Mouse (Mus musculus) neural tube, embryonic 14.5 days (tissue): ENCODE measurements around the gene Tmem191c. TPM values are rescaled to one million over a fixed set of nuclear protein-coding genes. Genes with fewer than 3 reads are reported as not detected.
"Not testable (repeated sequence)": the region's sequence is repeated elsewhere in the genome, so short reads cannot be mapped to it uniquely, and the experiment has no call there.

ENCODE experiments used
- ATAC-seq: fragments of 200-750 bp; cut with Nextera tagmentation; 2 replicates; pipeline ENCODE4 v1.8.0; 2017; ENCODE audit warnings: low read depth, mild to moderate bottlenecking, moderate TSS enrichment, moderate library complexity
- H3K27ac ChIP-seq: fragments of 300-500 bp; sonication (generic); 2 replicates; pipeline ENCODE4 v1.5.1; 2014; ENCODE audit warnings: low read depth, mild to moderate bottlenecking, control low read depth, low read length, moderate library complexity, mixed read lengths
- H3K27me3 ChIP-seq: fragments of 300-500 bp; sonication (generic); 2 replicates; pipeline ENCODE4 v1.6.1; 2014; ENCODE audit warnings: low read length; ENCODE audit not compliant: control insufficient read depth, insufficient read depth
- H3K36me3 ChIP-seq: fragments of 300-500 bp; sonication (generic); 2 replicates; pipeline ENCODE4 v1.6.1; 2014; ENCODE audit warnings: low read length, mixed read lengths; ENCODE audit not compliant: control insufficient read depth, insufficient read depth
- H3K4me1 ChIP-seq: fragments of 300-500 bp; sonication (generic); 2 replicates; pipeline ENCODE4 v1.6.1; 2014; ENCODE audit warnings: low read length; ENCODE audit not compliant: control insufficient read depth, insufficient read depth
- H3K4me2 ChIP-seq: fragments of 300-500 bp; sonication (generic); 2 replicates; pipeline ENCODE4 v1.6.1; 2014; ENCODE audit warnings: mild to moderate bottlenecking, low read depth, low read length, control low read depth
- H3K4me3 ChIP-seq: fragments of 300-500 bp; sonication (generic); 2 replicates; pipeline ENCODE4 v1.5.1; 2014; ENCODE audit warnings: low read depth, low read length, control low read depth, mixed read lengths
- H3K9ac ChIP-seq: fragments of 300-500 bp; sonication (generic); replicated peaks from 2 replicates; pipeline ENCODE4 v1.6.1; 2014; ENCODE audit warnings: low read depth, mild to moderate bottlenecking, control low read depth, low read length, mixed read lengths
- H3K9me3 ChIP-seq: fragments of 300-500 bp; sonication (generic); 2 replicates; pipeline ENCODE4 v1.6.1; 2016; ENCODE audit warnings: low read length; ENCODE audit not compliant: control insufficient read depth
- WGBS: fragments of 180-500 bp; shearing (Covaris S2); extraction: QIAGEN DNeasy Blood & Tissue Kit; methylation state at CpG from one replicate; pipeline ENCODE4 v1.1.7; 2014; 5-methylcytosine and 5-hydroxymethylcytosine counted together
- polyA plus RNA-seq: library from polyadenylated mRNA; unstranded; fragments of >200 nt; fragmentation: Nextera tagmentation; extraction: Ambion mirVana; gene quantifications from 2 replicates; pipeline ENCODE4 v1.2.1, GENCODE M21; 2014

Gene Tmem191c
- polyA plus RNA-seq: 37.7 and 55.7 TPM in 2 replicates

GRCm38 (mm10) chr16:17275721-17276120 is at the start of gene Tmem191c:
Gene Tmem191c (plus strand): TSS chr16:17276077.
- no peak for ATAC-seq
- peak within 1 kb of the TSS; percentile 38 for H3K4me3 ChIP-seq
- peaks cover 19% of the 10 kb centered on the region for H3K4me1 ChIP-seq
- peak within 1 kb of the TSS; percentile 80 for H3K27ac ChIP-seq
- 0 out of 2 replicates have a peak, but pooled peaks cover 2% of the 10 kb centered on the region for H3K9me3 ChIP-seq
- peaks cover 11% of the 10 kb centered on the region for H3K36me3 ChIP-seq
- peak within 1 kb of the TSS; percentile 54 for H3K9ac ChIP-seq
- H3K4me2 ChIP-seq: peak within 1 kb of the TSS; percentile 80
- 60% methylated on average over 7 of the region's 7 CpGs for WGBS
- H3K27me3 ChIP-seq: peaks cover 22% of the 10 kb centered on the region

- Histone ChIP-seq H3K36me3 (no peaks in the 10 kb centered on the region), H3K4me2 (no peak overlapping the region), H3K27ac (no peak overlapping the region), H3K9ac (no peak overlapping the region), H3K9me3 (no peaks in the 10 kb centered on the region), H3K27me3 (no peaks in the 10 kb centered on the region), H3K4me3 (no peak overlapping the region), H3K4me1 (no peaks in the 10 kb centered on the region)
- no peak for ATAC-seq
These were observed 49.4 kb upstream of the Tmem191c start for GRCm38 (mm10) chr16:17226496-17226895.

GRCm38 (mm10) chr16:17231523-17231922 is 44.4 kb upstream of the Tmem191c start:
- not testable (repeated sequence) for H3K4me3 ChIP-seq, H3K36me3 ChIP-seq, H3K9ac ChIP-seq, H3K9me3 ChIP-seq, H3K27ac ChIP-seq, ATAC-seq, H3K27me3 ChIP-seq, H3K4me2 ChIP-seq
- peaks cover 18% of the 10 kb centered on the region for H3K4me1 ChIP-seq
- 89% methylated on average over 2 of the region's 2 CpGs for WGBS

GRCm38 (mm10) chr16:17232794-17233701 is 42.8 kb upstream of the Tmem191c start, which contains the start of gene Hic2:
Gene Hic2 (plus strand): TSS chr16:17233572.
- H3K9ac ChIP-seq: peak within 1 kb of the TSS; percentile 97
- whole genome bisulfite sequencing: under 1% methylated on average over 49 of the region's 59 CpGs
- peak within 1 kb of the TSS; percentile 94 for H3K27ac ChIP-seq

GRCm38 (mm10) chr16:17233702-17234498 is 42.0 kb upstream of the Tmem191c start:
- Histone ChIP-seq H3K9ac (peak overlapping the region; percentile 97), H3K4me1 (peaks cover 21% of the 10 kb centered on the region)

More at GRCm38 (mm10) chr16:17232794-17233701, 42.8 kb upstream of the Tmem191c start, which contains the start of gene Hic2:
- H3K4me1 ChIP-seq: peaks cover 18% of the 10 kb centered on the region
- peak within 1 kb of the TSS; percentile 85 for H3K4me2 ChIP-seq
- H3K36me3 ChIP-seq: no peaks in the 10 kb centered on the region
- no peaks in the 10 kb centered on the region for H3K9me3 ChIP-seq
- peak within 1 kb of the TSS; percentile 81 for H3K4me3 ChIP-seq
- ATAC-seq: peak; percentile 95
- H3K27me3 ChIP-seq: no peaks in the 10 kb centered on the region

GRCm38 (mm10) chr16:17234499-17234895 is 41.4 kb upstream of the Tmem191c start:
- Histone ChIP-seq H3K9me3 (no peaks in the 10 kb centered on the region), H3K4me1 (peaks cover 21% of the 10 kb centered on the region), H3K27ac (peak overlapping the region; percentile 94), H3K27me3 (no peaks in the 10 kb centered on the region), H3K9ac (peak overlapping the region; percentile 97), H3K4me2 (peak overlapping the region; percentile 85), H3K36me3 (no peaks in the 10 kb centered on the region), H3K4me3 (peak overlapping the region; percentile 81)
- no peak for ATAC-seq
- WGBS: 2% methylated on average over 12 of the region's 12 CpGs

More at GRCm38 (mm10) chr16:17233702-17234498, 42.0 kb upstream of the Tmem191c start:
- Histone ChIP-seq H3K27ac (peak overlapping the region; percentile 94), H3K4me2 (peak overlapping the region; percentile 85), H3K36me3 (no peaks in the 10 kb centered on the region), H3K4me3 (peak overlapping the region; percentile 81), H3K9me3 (no peaks in the 10 kb centered on the region), H3K27me3 (no peaks in the 10 kb centered on the region)
- ATAC-seq: peak; percentile 78
- under 1% methylated on average over 62 of the region's 62 CpGs for WGBS

GRCm38 (mm10) chr16:17234916-17235665 is 40.8 kb upstream of the Tmem191c start:
- Histone ChIP-seq H3K36me3 (no peaks in the 10 kb centered on the region), H3K4me3 (peak overlapping the region; percentile 81), H3K9ac (peak overlapping the region; percentile 97; the same call in 1 of the 2 replicates), H3K4me2 (peak overlapping the region; percentile 85), H3K9me3 (no peaks in the 10 kb centered on the region), H3K27me3 (no peaks in the 10 kb centered on the region), H3K4me1 (peaks cover 22% of the 10 kb centered on the region), H3K27ac (peak overlapping the region; percentile 94; the same call in 1 of the 2 replicates)
- ATAC-seq: no peak
- WGBS: 41% methylated on average over 9 of the region's 9 CpGs

GRCm38 (mm10) chr16:17237634-17238033 is 38.2 kb upstream of the Tmem191c start:
- H3K4me2 ChIP-seq: no peak overlapping the region
- WGBS: 82% methylated on average over 3 of the region's 3 CpGs
- no peaks in the 10 kb centered on the region for H3K9me3 ChIP-seq
- ATAC-seq: no peak
- H3K36me3 ChIP-seq: no peaks in the 10 kb centered on the region
- H3K9ac ChIP-seq: no peak overlapping the region
- peaks cover 23% of the 10 kb centered on the region for H3K4me1 ChIP-seq
- H3K27ac ChIP-seq: no peak overlapping the region
- no peak overlapping the region for H3K4me3 ChIP-seq
- no peaks in the 10 kb centered on the region for H3K27me3 ChIP-seq
